Mouse (Mus musculus) myocyte (in vitro differentiated cells): ENCODE data around the gene Spsb3. TPM values are rescaled to one million over a fixed set of nuclear protein-coding genes. Genes with fewer than 3 reads are reported as not detected.

Source experiments
- H3K27me3 ChIP-seq: one replicate; pipeline ENCODE4 v1.6.1; 2011; ENCODE audit not compliant: control insufficient read depth, insufficient read depth, insufficient read length
- H3K36me3 ChIP-seq: one replicate; pipeline ENCODE4 v1.6.1; 2011; ENCODE audit not compliant: control insufficient read depth, insufficient read depth
- H3K4me2 ChIP-seq: one replicate; pipeline ENCODE4 v1.6.1; 2011; ENCODE audit warnings: low read depth, control low read depth
- H3K4me3 ChIP-seq: one replicate; pipeline ENCODE4 v1.5.1; 2011; ENCODE audit warnings: mild to moderate bottlenecking, control low read depth, moderate library complexity
- H3K79me2 ChIP-seq: one replicate; pipeline ENCODE4 v1.6.1; 2011; ENCODE audit not compliant: control insufficient read depth, insufficient read depth
- H3ac ChIP-seq: one replicate; pipeline ENCODE4 v1.6.1; 2011; ENCODE audit not compliant: control insufficient read depth, insufficient read length
- CEBPB ChIP-seq: IDR thresholded peaks from 2 replicates; pipeline ENCODE4 v1.6.1; 2011; ENCODE audit warnings: mild to moderate bottlenecking, moderate library complexity; ENCODE audit not compliant: poor library complexity, insufficient read depth, severe bottlenecking
- E2F4 ChIP-seq: IDR thresholded peaks from one replicate; pipeline ENCODE4 v1.6.1; 2011; ENCODE audit warnings: mild to moderate bottlenecking, control low read depth, moderate library complexity; ENCODE audit not compliant: insufficient read depth
- MAX ChIP-seq: IDR thresholded peaks from one replicate; pipeline ENCODE4 v1.6.1; 2011; ENCODE audit warnings: low read depth, mild to moderate bottlenecking, control low read depth
- MYOD1 ChIP-seq, 3 experiments: IDR thresholded peaks; one replicate each; pipeline ENCODE4 v1.6.1; 2011; ENCODE audit warnings: control low read depth in 2 of 3, low read depth in 2 of 3, mild to moderate bottlenecking in 2 of 3, moderate library complexity in 1 of 3; ENCODE audit not compliant: insufficient read length in 2 of 3, control insufficient read depth in 1 of 3
- MYOG ChIP-seq, 3 experiments: IDR thresholded peaks; one replicate each; pipeline ENCODE4 v1.6.1; 2011; ENCODE audit warnings: control low read depth in 2 of 3, low read depth in 2 of 3, mild to moderate bottlenecking in 2 of 3; ENCODE audit not compliant: insufficient read length in 2 of 3, control insufficient read depth in 1 of 3, insufficient read depth in 1 of 3
- POLR2A ChIP-seq: IDR thresholded peaks from one replicate; pipeline ENCODE4 v1.6.1; 2011; ENCODE audit warnings: low read depth, mild to moderate bottlenecking, control low read depth, moderate library complexity; ENCODE audit not compliant: insufficient read length
- POLR2AphosphoS2 ChIP-seq: IDR thresholded peaks from one replicate; pipeline ENCODE4 v1.6.1; 2011; ENCODE audit warnings: low read depth, control low read depth; ENCODE audit not compliant: insufficient read length
- REST ChIP-seq: IDR thresholded peaks from one replicate; pipeline ENCODE4 v1.6.1; 2011; ENCODE audit warnings: mild to moderate bottlenecking, control low read depth, moderate library complexity; ENCODE audit not compliant: insufficient read depth, insufficient read length
- SRF ChIP-seq: IDR thresholded peaks from one replicate; pipeline ENCODE4 v1.6.1; 2011; ENCODE audit warnings: low read depth; ENCODE audit not compliant: control insufficient read depth, insufficient read length
- TCF12 ChIP-seq: IDR thresholded peaks from one replicate; pipeline ENCODE4 v1.6.1; 2011; ENCODE audit warnings: mild to moderate bottlenecking, control low read depth; ENCODE audit not compliant: poor library complexity, insufficient read depth, severe bottlenecking
- TCF3 ChIP-seq: IDR thresholded peaks from one replicate; pipeline ENCODE4 v1.6.1; 2011; ENCODE audit warnings: low read depth, control low read depth; ENCODE audit not compliant: insufficient read length
- USF1 ChIP-seq: IDR thresholded peaks from one replicate; pipeline ENCODE4 v1.6.1; 2011; ENCODE audit warnings: low read depth, mild to moderate bottlenecking, control low read depth, moderate library complexity
- polyA plus RNA-seq: library from polyadenylated mRNA; unstranded; fragments of >200 nt; fragmentation: generic; extraction: Trizol; gene quantifications from one replicate; pipeline ENCODE4 v1.2.1, GENCODE M21; 2012; ENCODE audit warnings: missing spikeins

Spsb3 gene
- polyA plus RNA-seq, 1 experiment, result 46.6 TPM

- H3K27me3 ChIP-seq, result peaks cover 5% of the 10 kb centered on the region
- no peak overlapping the region for H3ac ChIP-seq
- H3K4me3 ChIP-seq, result no peak overlapping the region
- H3K36me3 ChIP-seq, result no peaks in the 10 kb centered on the region
- TF ChIP-seq USF1 (no peak), TCF12 (no peak), REST (no peak), MAX (no peak), TCF3 (no peak), MYOD1 (IDR thresholded peaks at IDR 0.05; ENCODE audit: control insufficient read depth in 1 of 3, insufficient read length in 2 of 3, low read depth in 2 of 3) (no peak), POLR2AphosphoS2 (no peak), MYOG (IDR thresholded peaks at IDR 0.05; ENCODE audit: control insufficient read depth in 1 of 3, insufficient read depth in 1 of 3, insufficient read length in 2 of 3, low read depth in 2 of 3) (no peak), E2F4 (no peak), CEBPB (no peak), SRF (no peak), POLR2A (no peak)
- H3K4me2 ChIP-seq, result no peak overlapping the region
- H3K79me2 ChIP-seq, result peaks cover 7% of the 10 kb centered on the region
These were observed 41.9 kb upstream of the Spsb3 start for GRCm38 (mm10) chr17:24844525-24844924.

- Histone ChIP-seq H3K27me3 (no peaks in the 10 kb centered on the region), H3K4me2 (no peak overlapping the region), H3K79me2 (peaks cover 7% of the 10 kb centered on the region), H3K4me3 (no peak overlapping the region), H3K36me3 (no peaks in the 10 kb centered on the region), H3ac (no peak overlapping the region)
- TF ChIP-seq MYOG (IDR thresholded peaks at IDR 0.05; ENCODE audit: control insufficient read depth in 1 of 3, insufficient read depth in 1 of 3, insufficient read length in 2 of 3, low read depth in 2 of 3) (no peak), E2F4 (no peak), USF1 (no peak), CEBPB (no peak), POLR2AphosphoS2 (no peak), TCF3 (no peak), SRF (no peak), TCF12 (no peak), MAX (no peak), POLR2A (no peak), MYOD1 (IDR thresholded peaks at IDR 0.05; ENCODE audit: control insufficient read depth in 1 of 3, insufficient read length in 2 of 3, low read depth in 2 of 3) (no peak), REST (no peak)
These were observed 39.1 kb upstream of the Spsb3 start for GRCm38 (mm10) chr17:24847386-24847785.

- no peaks in the 10 kb centered on the region for H3K27me3 ChIP-seq
- peak overlapping the region; percentile 96 for H3K4me3 ChIP-seq
- no peaks in the 10 kb centered on the region for H3K36me3 ChIP-seq
- H3ac ChIP-seq, result no peak overlapping the region
- peaks cover 7% of the 10 kb centered on the region for H3K79me2 ChIP-seq
- TF ChIP-seq REST (no peak), MYOD1 (IDR thresholded peaks at IDR 0.05; ENCODE audit: control insufficient read depth in 1 of 3, insufficient read length in 2 of 3, low read depth in 2 of 3) (no peak), TCF3 (no peak), MAX (no peak)
- peak overlapping the region; percentile 92 for H3K4me2 ChIP-seq
These were observed 37.8 kb upstream of the Spsb3 start for GRCm38 (mm10) chr17:24848600-24849031.

GRCm38 (mm10) chr17:24849733-24850064 is 36.7 kb upstream of the Spsb3 start:
- H3K36me3 ChIP-seq, result no peaks in the 10 kb centered on the region
- H3ac ChIP-seq, result peak overlapping the region; percentile 61
- peak overlapping the region; percentile 92 for H3K4me2 ChIP-seq
- TF ChIP-seq POLR2A (peak; percentile 52), USF1 (no peak)
- no peaks in the 10 kb centered on the region for H3K27me3 ChIP-seq
- H3K4me3 ChIP-seq, result peak overlapping the region; percentile 96
- peaks cover 7% of the 10 kb centered on the region for H3K79me2 ChIP-seq

- H3K36me3 ChIP-seq, result no peaks in the 10 kb centered on the region
- H3ac ChIP-seq, result peak within 1 kb of the TSS; percentile 61
- H3K4me2 ChIP-seq, result peak within 1 kb of the TSS; percentile 96
- H3K79me2 ChIP-seq, result peaks cover 7% of the 10 kb centered on the region
- no peaks in the 10 kb centered on the region for H3K27me3 ChIP-seq
- peak; percentile 87 for TF ChIP-seq POLR2A
- TF ChIP-seq MAX, result no peak
- no peak for TF ChIP-seq SRF
- TF ChIP-seq POLR2AphosphoS2, result peak; percentile 77
- peak; percentile 94 for TF ChIP-seq USF1
- TF ChIP-seq MYOD1 (IDR thresholded peaks at IDR 0.05; ENCODE audit: control insufficient read depth in 1 of 3, insufficient read length in 2 of 3, low read depth in 2 of 3), result peak in 1 of 3 experiments; percentile 11
- peak within 1 kb of the TSS; percentile 96 for H3K4me3 ChIP-seq
These were observed 36.2 kb upstream of the Spsb3 start, which contains the start of gene Fahd1 for GRCm38 (mm10) chr17:24850065-24850772. Fahd1 (minus strand) TSS chr17:24850364.
